Mouse (Mus musculus): ENCODE results near the gene Fgf2. TPM values are rescaled to one million over a fixed set of nuclear protein-coding genes. Genes with fewer than 3 reads are reported as not detected.
A peak's percentile ranks its signal among the peaks of the same experiment; 100 is the strongest.

Fgf2 gene
- polyA plus RNA-seq, 2 experiments, result 10.5 to 12.9 TPM

- Histone ChIP-seq H3K27me3 (ENCODE audit: control insufficient read depth, insufficient read depth, low read length) (no peaks in the 10 kb centered on the region), H3K4me2 (replicated peaks; ENCODE audit: low read depth, low read length, severe bottlenecking) (no peak overlapping the region), H3K4me1 (ENCODE audit: control insufficient read depth, insufficient read depth, low read length) (peaks cover 21% of the 10 kb centered on the region), H3K9ac (ENCODE audit: low read depth, low read length, severe bottlenecking) (no peak overlapping the region), H3K9me3 (ENCODE audit: control insufficient read depth, low read length) (no peaks in the 10 kb centered on the region), H3K27ac (replicated peaks; ENCODE audit: low read depth, low read length) (no peak overlapping the region), H3K4me3 (replicated peaks; ENCODE audit: low read length) (no peak overlapping the region), H3K36me3 (ENCODE audit: control insufficient read depth, insufficient read depth, low read length) (no peaks in the 10 kb centered on the region)
- 79% methylated on average over 3 of the region's 3 CpGs for WGBS
- ATAC-seq (ENCODE audit: low FRiP score, low read depth), result no peak
- DNase-seq (ENCODE audit: low spot score), result no peak
- TF ChIP-seq POLR2A (IDR thresholded peaks at IDR 0.05; ENCODE audit: borderline replicate concordance, extremely low read depth, insufficient read depth, insufficient read length), result no peak
Observed at GRCm38 (mm10) chr3:37397646-37398045, 49.5 kb downstream of the Fgf2 start.

GRCm38 (mm10) chr3:37398661-37399395, 50.7 kb downstream of the Fgf2 start:
- DNase-seq (ENCODE audit: low spot score), result peak; percentile 30
- Histone ChIP-seq H3K4me1 (ENCODE audit: control insufficient read depth, insufficient read depth, low read length) (peaks cover 26% of the 10 kb centered on the region), H3K36me3 (ENCODE audit: control insufficient read depth, insufficient read depth, low read length) (no peaks in the 10 kb centered on the region), H3K27me3 (ENCODE audit: control insufficient read depth, insufficient read depth, low read length) (no peaks in the 10 kb centered on the region), H3K4me2 (replicated peaks; ENCODE audit: low read depth, low read length, severe bottlenecking) (no peak overlapping the region), H3K9me3 (ENCODE audit: control insufficient read depth, low read length) (no peaks in the 10 kb centered on the region), H3K27ac (replicated peaks; ENCODE audit: low read depth, low read length) (no peak overlapping the region), H3K9ac (ENCODE audit: low read depth, low read length, severe bottlenecking) (no peak overlapping the region), H3K4me3 (replicated peaks; ENCODE audit: low read length) (no peak overlapping the region)
- 78% methylated on average over 7 of the region's 7 CpGs for WGBS
- ATAC-seq (ENCODE audit: low FRiP score, low read depth), result no peak
- TF ChIP-seq POLR2A (IDR thresholded peaks at IDR 0.05; ENCODE audit: borderline replicate concordance, extremely low read depth, insufficient read depth, insufficient read length), result no peak

- TF ChIP-seq POLR2A (IDR thresholded peaks at IDR 0.05; ENCODE audit: borderline replicate concordance, extremely low read depth, insufficient read depth, insufficient read length), result no peak
- no peaks in the 10 kb centered on the region for H3K9me3 ChIP-seq (ENCODE audit: control insufficient read depth, low read length)
- H3K9ac ChIP-seq (ENCODE audit: low read depth, low read length, severe bottlenecking), result no peak overlapping the region
- peak; percentile 87 for DNase-seq (ENCODE audit: low spot score)
- WGBS, result 26% methylated on average over 11 of the region's 11 CpGs
- no peak overlapping the region for H3K4me3 ChIP-seq (replicated peaks; ENCODE audit: low read length)
- H3K27ac ChIP-seq (replicated peaks; ENCODE audit: low read depth, low read length), result peak overlapping the region; percentile 91
- H3K36me3 ChIP-seq (ENCODE audit: control insufficient read depth, insufficient read depth, low read length), result no peaks in the 10 kb centered on the region
- H3K4me2 ChIP-seq (replicated peaks; ENCODE audit: low read depth, low read length, severe bottlenecking), result no peak overlapping the region
- H3K27me3 ChIP-seq (ENCODE audit: control insufficient read depth, insufficient read depth, low read length), result no peaks in the 10 kb centered on the region
- peak; percentile 87 for ATAC-seq (ENCODE audit: low FRiP score, low read depth)
- H3K4me1 ChIP-seq (ENCODE audit: control insufficient read depth, insufficient read depth, low read length), result peaks cover 26% of the 10 kb centered on the region
Observed at GRCm38 (mm10) chr3:37401729-37402610, 53.8 kb downstream of the Fgf2 start.

GRCm38 (mm10) chr3:37407598-37407997, 59.5 kb downstream of the Fgf2 start:
- H3K4me1 ChIP-seq (ENCODE audit: control insufficient read depth, insufficient read depth, low read length), result 0 out of 2 replicates have a peak, but pooled peaks cover 9% of the 10 kb centered on the region
- H3K9me3 ChIP-seq (ENCODE audit: control insufficient read depth, low read length), result no peaks in the 10 kb centered on the region
- ATAC-seq (ENCODE audit: low FRiP score, low read depth), result no peak
- no peaks in the 10 kb centered on the region; the same call in 1 of the 2 replicates for H3K36me3 ChIP-seq (ENCODE audit: control insufficient read depth, insufficient read depth, low read length)
- H3K27ac ChIP-seq (replicated peaks; ENCODE audit: low read depth, low read length), result no peak overlapping the region
- no peak overlapping the region for H3K4me2 ChIP-seq (replicated peaks; ENCODE audit: low read depth, low read length, severe bottlenecking)
- H3K9ac ChIP-seq (ENCODE audit: low read depth, low read length, severe bottlenecking), result no peak overlapping the region
- no peaks in the 10 kb centered on the region for H3K27me3 ChIP-seq (ENCODE audit: control insufficient read depth, insufficient read depth, low read length)
- H3K4me3 ChIP-seq (replicated peaks; ENCODE audit: low read length), result no peak overlapping the region
- DNase-seq (ENCODE audit: low spot score), result no peak
- TF ChIP-seq POLR2A (IDR thresholded peaks at IDR 0.05; ENCODE audit: borderline replicate concordance, extremely low read depth, insufficient read depth, insufficient read length), result no peak

GRCm38 (mm10) chr3:37413446-37413845, 65.3 kb downstream of the Fgf2 start:
- no peaks in the 10 kb centered on the region for H3K9me3 ChIP-seq (ENCODE audit: control insufficient read depth, low read length)
- 90% methylated on average over 3 of the region's 3 CpGs for WGBS
- H3K4me2 ChIP-seq (replicated peaks; ENCODE audit: low read depth, low read length, severe bottlenecking), result no peak overlapping the region
- no peaks in the 10 kb centered on the region for H3K27me3 ChIP-seq (ENCODE audit: control insufficient read depth, insufficient read depth, low read length)
- no peak overlapping the region for H3K9ac ChIP-seq (ENCODE audit: low read depth, low read length, severe bottlenecking)
- no peak overlapping the region for H3K27ac ChIP-seq (replicated peaks; ENCODE audit: low read depth, low read length)
- no peak for TF ChIP-seq POLR2A (IDR thresholded peaks at IDR 0.05; ENCODE audit: borderline replicate concordance, extremely low read depth, insufficient read depth, insufficient read length)
- peaks cover 3% of the 10 kb centered on the region for H3K4me1 ChIP-seq (ENCODE audit: control insufficient read depth, insufficient read depth, low read length)
- no peak for ATAC-seq (ENCODE audit: low FRiP score, low read depth)
- no peak overlapping the region for H3K4me3 ChIP-seq (replicated peaks; ENCODE audit: low read length)
- DNase-seq (ENCODE audit: low spot score), result no peak
- H3K36me3 ChIP-seq (ENCODE audit: control insufficient read depth, insufficient read depth, low read length), result no peaks in the 10 kb centered on the region; the same call in 1 of the 2 replicates
